Mouse (Mus musculus): ENCODE data around the gene Podxl2. TPM values are rescaled to one million over a fixed set of nuclear protein-coding genes. Genes with fewer than 3 reads are reported as not detected.
A peak's percentile ranks its signal among the peaks of the same experiment; 100 is the strongest.

Podxl2 gene
- total RNA-seq, 1 experiment = 5.0 TPM

GRCm38 (mm10) chr6:88841514-88841780 is 33.4 kb downstream of the Podxl2 start:
- peak overlapping the region; percentile 84 for H3K9ac ChIP-seq (ENCODE audit: insufficient read depth, low read depth, low read length, poor library complexity, severe bottlenecking)

DNA sequence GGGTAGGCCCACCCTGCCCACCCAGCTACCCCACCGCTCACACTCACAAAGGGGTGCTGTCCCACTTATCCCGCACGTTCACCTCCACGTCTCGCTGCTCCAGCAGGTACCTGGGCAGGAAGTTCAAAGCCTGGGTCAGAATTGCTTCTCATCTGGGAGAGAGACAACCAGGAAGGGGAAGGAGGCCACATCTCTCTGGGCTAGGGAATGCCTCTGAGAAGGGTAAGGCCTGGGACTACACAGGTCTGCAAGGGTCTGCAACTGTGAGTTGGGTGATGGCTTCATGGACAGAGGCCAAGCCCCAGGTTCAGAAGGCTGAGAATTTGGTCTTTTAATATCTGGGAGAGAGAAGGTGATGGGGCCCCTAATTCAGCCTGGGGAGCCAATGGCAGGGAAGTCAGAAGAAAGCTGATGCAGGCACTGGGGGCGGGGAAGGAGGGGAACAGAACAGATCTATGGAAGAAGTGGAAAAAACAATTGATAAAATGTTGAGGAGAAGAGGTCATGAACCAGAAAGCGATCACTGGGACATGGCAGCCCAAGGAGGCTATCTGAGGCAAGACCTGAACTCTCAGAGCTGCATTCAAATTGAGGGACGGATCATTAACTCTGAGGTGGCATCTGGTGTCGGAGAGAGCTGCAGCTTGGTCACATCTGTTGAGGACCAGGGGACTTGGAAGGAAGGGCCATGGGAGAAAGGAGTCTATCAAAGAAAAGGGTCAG is 33.9 kb downstream of the Podxl2 start:
- H3K27ac ChIP-seq (ENCODE audit: insufficient read depth, low read depth, low read length, poor library complexity, severe bottlenecking) = no peak overlapping the region
- H3K4me1 ChIP-seq (ENCODE audit: control insufficient read depth in 2 of 2, insufficient read depth in 2 of 2, low read length in 2 of 2, poor library complexity in 1 of 2) = peaks cover 0 to 17% of the 10 kb centered on the region in 2 experiments; a peak in 2 of 4 replicates
- H3K36me3 ChIP-seq (ENCODE audit: control insufficient read depth, insufficient read depth, low read length, poor library complexity, severe bottlenecking) = peaks cover 21% of the 10 kb centered on the region; the same call in 1 of the 2 replicates
- peak overlapping the region; percentile 81 to 92 for H3K4me3 ChIP-seq (ENCODE audit: insufficient read depth in 1 of 2, low read depth in 1 of 2, low read length in 2 of 2, poor library complexity in 1 of 2, severe bottlenecking in 1 of 2)
- in situ Hi-C loops (cut with MboI; ENCODE audit: low sequenced_read_pairs in 2 of 2, unreplicated experiment in 2 of 2) = no loop called here
- TF ChIP-seq CHD2 (IDR thresholded peaks at IDR 0.05; ENCODE audit: low read depth, low read length) (no peak), HCFC1 (IDR thresholded peaks at IDR 0.05; ENCODE audit: borderline replicate concordance, insufficient read depth, low read length) (no peak), ZNF384 (IDR thresholded peaks at IDR 0.05; ENCODE audit: low read depth, low read length) (no peak), ZC3H11A (IDR thresholded peaks at IDR 0.05; ENCODE audit: borderline replicate concordance, low read depth, low read length) (no peak), MAFK (IDR thresholded peaks at IDR 0.05; ENCODE audit: insufficient read depth, low read depth, low read length) (no peak)
- no peaks in the 10 kb centered on the region for H3K9me3 ChIP-seq (ENCODE audit: control insufficient read depth, insufficient read depth, low read depth, low read length)
- no peak for DNase-seq (ENCODE audit: low read depth, low spot score)
- H3K9ac ChIP-seq (ENCODE audit: insufficient read depth, low read depth, low read length, poor library complexity, severe bottlenecking) = peak overlapping the region; percentile 84

More at GRCm38 (mm10) chr6:88841514-88841780, 33.4 kb downstream of the Podxl2 start:
- Histone ChIP-seq H3K9me3 (ENCODE audit: control insufficient read depth, insufficient read depth, low read depth, low read length) (no peaks in the 10 kb centered on the region), H3K36me3 (ENCODE audit: control insufficient read depth, insufficient read depth, low read length, poor library complexity, severe bottlenecking) (peaks cover 16% of the 10 kb centered on the region; the same call in 1 of the 2 replicates), H3K27ac (ENCODE audit: insufficient read depth, low read depth, low read length, poor library complexity, severe bottlenecking) (no peak overlapping the region), H3K4me1 (ENCODE audit: control insufficient read depth in 2 of 2, insufficient read depth in 2 of 2, low read length in 2 of 2, poor library complexity in 1 of 2) (peaks cover 0 to 15% of the 10 kb centered on the region in 2 experiments; a peak in 2 of 4 replicates), H3K4me3 (ENCODE audit: insufficient read depth in 1 of 2, low read depth in 1 of 2, low read length in 2 of 2, poor library complexity in 1 of 2, severe bottlenecking in 1 of 2) (peak overlapping the region; percentile 81 to 92)
- DNase-seq (ENCODE audit: low read depth, low spot score) = no peak
- in situ Hi-C loops (cut with MboI; ENCODE audit: low sequenced_read_pairs in 2 of 2, unreplicated experiment in 2 of 2) = no loop called here
- TF ChIP-seq CHD2 (IDR thresholded peaks at IDR 0.05; ENCODE audit: low read depth, low read length) (no peak), ZC3H11A (IDR thresholded peaks at IDR 0.05; ENCODE audit: borderline replicate concordance, low read depth, low read length) (no peak)

GRCm38 (mm10) chr6:88840211-88840610 is 34.6 kb downstream of the Podxl2 start:
- DNase-seq (ENCODE audit: low read depth, low spot score) = no peak
- Histone ChIP-seq H3K36me3 (ENCODE audit: control insufficient read depth, insufficient read depth, low read length, poor library complexity, severe bottlenecking) (peaks cover 22% of the 10 kb centered on the region; the same call in 1 of the 2 replicates), H3K4me3 (ENCODE audit: insufficient read depth in 1 of 2, low read depth in 1 of 2, low read length in 2 of 2, poor library complexity in 1 of 2, severe bottlenecking in 1 of 2) (no peak overlapping the region; a peak in 1 of 4 replicates), H3K4me1 (ENCODE audit: control insufficient read depth in 2 of 2, insufficient read depth in 2 of 2, low read length in 2 of 2, poor library complexity in 1 of 2) (peaks cover 0 to 17% of the 10 kb centered on the region in 2 experiments; a peak in 2 of 4 replicates), H3K9ac (ENCODE audit: insufficient read depth, low read depth, low read length, poor library complexity, severe bottlenecking) (no peak overlapping the region), H3K9me3 (ENCODE audit: control insufficient read depth, insufficient read depth, low read depth, low read length) (no peaks in the 10 kb centered on the region), H3K27ac (ENCODE audit: insufficient read depth, low read depth, low read length, poor library complexity, severe bottlenecking) (no peak overlapping the region)
- TF ChIP-seq CHD2 (IDR thresholded peaks at IDR 0.05; ENCODE audit: low read depth, low read length) (no peak), HCFC1 (IDR thresholded peaks at IDR 0.05; ENCODE audit: borderline replicate concordance, insufficient read depth, low read length) (no peak), ZC3H11A (IDR thresholded peaks at IDR 0.05; ENCODE audit: borderline replicate concordance, low read depth, low read length) (no peak), ZNF384 (IDR thresholded peaks at IDR 0.05; ENCODE audit: low read depth, low read length) (no peak), MAFK (IDR thresholded peaks at IDR 0.05; ENCODE audit: insufficient read depth, low read depth, low read length) (no peak)
- in situ Hi-C loops (cut with MboI; ENCODE audit: low sequenced_read_pairs in 2 of 2, unreplicated experiment in 2 of 2) = no loop called here

DNA sequence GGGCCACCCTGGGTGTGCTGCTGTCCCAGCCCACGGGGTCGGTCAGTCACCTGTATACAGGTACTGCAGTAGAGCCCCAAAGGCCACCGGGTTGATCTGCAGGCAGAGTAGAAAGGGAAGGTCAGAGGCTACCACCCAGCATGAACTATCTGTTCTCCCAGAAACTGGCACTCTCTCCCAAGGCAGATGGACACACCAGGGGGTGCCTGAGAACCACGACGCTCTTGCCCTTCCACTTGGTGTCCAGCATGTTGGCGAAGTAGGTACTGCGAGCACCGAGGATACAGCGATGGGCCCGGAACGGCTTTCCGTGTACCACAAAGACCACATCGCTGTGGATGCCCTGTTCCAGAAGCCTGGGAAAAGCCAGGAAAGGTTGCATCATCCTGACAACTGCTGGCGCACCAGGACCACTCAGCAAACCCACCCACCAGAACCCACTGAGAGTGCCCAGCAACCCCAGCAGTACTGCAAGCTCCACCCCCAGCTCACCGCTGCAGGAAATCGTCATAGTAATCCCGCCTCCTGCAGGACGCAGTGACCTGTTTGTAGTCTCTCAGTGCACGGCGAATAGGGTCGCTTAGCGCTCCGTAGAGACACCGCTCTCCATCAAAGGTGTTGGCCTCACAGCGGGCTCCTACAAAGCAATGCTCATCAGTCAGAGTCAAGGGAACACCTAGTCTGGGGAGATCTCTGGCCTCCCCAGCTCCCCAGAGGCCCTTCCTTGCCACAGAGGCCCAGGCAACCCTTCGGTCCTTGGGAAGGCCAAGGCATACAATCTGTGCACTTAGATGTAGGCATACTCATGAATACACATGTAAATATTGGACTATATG is 35.5 kb downstream of the Podxl2 start:
- in situ Hi-C loops (cut with MboI; ENCODE audit: low sequenced_read_pairs in 2 of 2, unreplicated experiment in 2 of 2) = no loop called here
- Histone ChIP-seq H3K9me3 (ENCODE audit: control insufficient read depth, insufficient read depth, low read depth, low read length) (no peaks in the 10 kb centered on the region), H3K27ac (ENCODE audit: insufficient read depth, low read depth, low read length, poor library complexity, severe bottlenecking) (peak overlapping the region; percentile 8; the same call in 1 of the 2 replicates), H3K4me3 (ENCODE audit: insufficient read depth in 1 of 2, low read depth in 1 of 2, low read length in 2 of 2, poor library complexity in 1 of 2, severe bottlenecking in 1 of 2) (peak overlapping the region; percentile 20 to 58), H3K36me3 (ENCODE audit: control insufficient read depth, insufficient read depth, low read length, poor library complexity, severe bottlenecking) (peaks cover 22% of the 10 kb centered on the region; the same call in 1 of the 2 replicates), H3K9ac (ENCODE audit: insufficient read depth, low read depth, low read length, poor library complexity, severe bottlenecking) (peak overlapping the region; percentile 60), H3K4me1 (ENCODE audit: control insufficient read depth in 2 of 2, insufficient read depth in 2 of 2, low read length in 2 of 2, poor library complexity in 1 of 2) (peaks cover 0 to 17% of the 10 kb centered on the region in 2 experiments; a peak in 2 of 4 replicates)
- DNase-seq (ENCODE audit: low read depth, low spot score) = peak; percentile 33
- TF ChIP-seq ZC3H11A (IDR thresholded peaks at IDR 0.05; ENCODE audit: borderline replicate concordance, low read depth, low read length) = no peak
- no peak for TF ChIP-seq CHD2 (IDR thresholded peaks at IDR 0.05; ENCODE audit: low read depth, low read length)
- TF ChIP-seq HCFC1 (IDR thresholded peaks at IDR 0.05; ENCODE audit: borderline replicate concordance, insufficient read depth, low read length) = no peak

Measured in ES-E14 (cell line).